Mouse (Mus musculus) hematopoietic stem cell, adult 5-6 weeks (primary cell): ENCODE measurements at regions not wholly inside any gene's neighbourhood (a gene's known extent, or its start where the extent isn't known, plus 50 kb on each side); places are given as distances from the start of the nearest gene placed in this dataset.

ENCODE experiments used
- ATAC-seq, 2 experiments: fragments of 125-278 bp in 1 of 2; replicated peaks in 1 of 2; 2 replicates each; pipeline ENCODE4 v1.8.0; 2016 to 2017; ENCODE audit warnings: inconsistent platforms in 2 of 2, mild to moderate bottlenecking in 2 of 2, moderate number of reproducible peaks in 2 of 2, low read depth in 1 of 2, moderate TSS enrichment in 1 of 2; ENCODE audit not compliant: low FRiP score in 2 of 2, poor library complexity in 2 of 2, severe bottlenecking in 2 of 2, insufficient read depth in 1 of 2, low TSS enrichment in 1 of 2

DNA sequence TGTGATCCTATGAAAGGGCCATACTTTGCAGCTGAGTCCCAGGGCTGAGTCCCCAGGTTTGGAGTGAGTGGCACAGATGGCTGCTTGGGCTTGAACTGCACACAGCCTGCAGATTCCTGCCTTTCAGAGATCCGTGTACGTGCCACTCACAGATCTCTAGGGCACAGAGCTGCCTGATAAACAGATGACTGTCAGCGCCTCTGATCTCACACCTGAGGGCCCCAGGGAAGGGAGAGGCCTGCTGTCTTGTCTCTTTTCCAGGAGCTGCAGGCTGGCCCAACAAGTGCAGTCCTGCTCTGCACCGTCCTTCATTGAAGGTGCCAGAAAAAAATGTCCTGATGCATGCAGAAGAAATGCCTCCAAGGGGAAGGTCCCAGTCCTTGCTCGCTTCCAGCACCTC, 579.5 kb downstream of the Insc start:
- no peak for ATAC-seq

DNA sequence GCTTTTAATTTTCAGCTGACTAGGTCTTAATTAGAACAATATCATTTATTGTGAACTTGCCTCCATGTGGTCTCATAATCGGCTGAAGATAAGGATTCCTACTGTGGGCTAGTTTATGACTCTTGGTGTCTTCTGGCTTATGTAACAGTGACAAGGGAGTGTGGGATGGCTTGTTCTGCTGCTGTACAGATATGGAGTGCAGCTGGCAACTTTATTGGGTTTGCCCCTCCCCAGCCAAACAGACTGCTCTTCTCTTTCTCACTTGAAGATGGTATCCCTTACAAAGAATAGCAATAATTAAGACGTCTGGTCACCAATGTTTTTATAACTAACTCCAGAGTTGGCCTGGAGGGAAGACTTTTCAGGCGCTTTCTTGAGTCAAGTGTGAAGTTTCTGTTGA, 584.8 kb downstream of the Insc start:
- ATAC-seq = no peak

DNA sequence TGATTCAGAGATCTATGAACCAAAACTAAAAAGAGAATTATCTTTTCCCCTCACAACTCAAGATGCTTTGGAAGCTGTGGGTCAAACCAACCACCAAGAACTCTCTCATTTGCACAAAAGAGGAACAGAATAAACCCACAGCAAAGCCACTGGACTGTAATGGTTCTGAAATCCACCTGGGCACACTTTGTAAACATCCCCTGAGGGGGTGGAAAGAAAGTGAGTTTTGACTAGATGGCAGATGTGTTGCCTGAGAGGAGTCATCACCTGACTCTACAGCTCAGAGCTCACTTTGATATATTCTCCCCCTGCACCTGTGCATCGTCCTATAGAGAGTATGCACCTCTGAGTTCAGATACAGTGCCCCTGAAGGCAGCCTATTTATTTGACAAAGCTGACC, 588.2 kb downstream of the Insc start:
- ATAC-seq = no peak

DNA sequence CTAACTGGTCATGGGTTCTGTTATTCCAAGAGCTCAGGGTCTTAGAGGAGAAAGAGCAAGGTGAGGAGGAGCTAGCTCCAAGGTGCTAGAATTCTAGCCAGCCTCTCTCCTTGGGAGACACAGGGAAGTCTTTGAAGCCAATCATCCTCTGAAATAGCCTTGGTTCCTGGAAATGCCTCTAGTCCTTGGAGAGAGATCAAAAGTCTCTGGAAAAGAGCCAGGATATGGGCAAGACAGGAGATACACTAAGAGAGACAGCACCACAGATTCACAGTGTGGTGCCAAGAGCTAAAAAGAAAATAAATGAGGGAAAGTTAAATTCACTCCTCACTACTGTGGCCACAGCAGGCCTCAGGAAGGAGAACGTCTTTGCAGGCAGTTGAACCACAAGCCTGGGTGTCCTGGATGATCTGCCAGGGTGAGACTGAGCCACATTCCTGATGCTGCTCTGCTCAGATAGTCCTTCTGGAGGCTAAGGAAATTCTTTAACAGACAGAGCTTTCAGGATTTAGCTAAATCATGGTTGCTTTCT, 589.6 kb downstream of the Insc start:
- ATAC-seq = no peak

DNA sequence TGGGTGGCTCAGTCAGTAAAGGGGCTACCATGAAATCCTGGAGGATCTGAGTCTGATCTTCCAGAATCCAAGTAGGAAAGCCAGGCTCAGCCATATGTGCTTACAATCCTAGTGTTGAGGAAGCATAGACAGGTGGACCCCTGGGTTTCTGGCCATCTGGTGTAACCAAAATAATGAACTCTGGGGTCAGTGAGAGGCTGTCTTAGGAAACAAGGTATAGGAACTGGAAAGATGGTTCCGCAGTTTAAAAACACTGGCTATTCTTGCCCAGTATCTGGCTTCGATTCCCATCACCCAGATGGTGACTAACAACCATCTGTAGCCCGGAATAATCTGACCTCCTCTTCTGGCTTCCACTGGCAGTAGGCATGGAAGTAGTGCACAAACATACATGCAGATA, 591.6 kb downstream of the Insc start:
- ATAC-seq = no peak

DNA sequence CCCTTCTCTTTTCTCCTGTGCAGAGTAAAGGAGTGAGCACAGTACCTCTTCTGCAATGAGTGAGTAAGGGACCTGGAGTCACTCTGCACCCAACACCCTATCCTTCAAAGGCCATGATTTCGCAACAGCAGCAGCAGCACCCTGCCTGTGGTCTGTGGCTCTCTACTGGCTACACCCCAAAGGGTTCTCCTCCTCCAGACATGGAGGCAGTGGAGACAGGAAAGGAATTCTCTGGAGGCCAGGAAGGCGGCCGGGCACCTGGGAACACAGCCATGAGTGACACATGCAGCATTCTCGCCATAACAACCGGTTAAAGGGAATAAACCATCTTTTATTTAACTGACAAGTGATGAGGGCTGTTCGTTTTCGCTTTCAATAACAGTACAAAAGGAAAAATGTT, 596.7 kb downstream of the Insc start:
- ATAC-seq = no peak

DNA sequence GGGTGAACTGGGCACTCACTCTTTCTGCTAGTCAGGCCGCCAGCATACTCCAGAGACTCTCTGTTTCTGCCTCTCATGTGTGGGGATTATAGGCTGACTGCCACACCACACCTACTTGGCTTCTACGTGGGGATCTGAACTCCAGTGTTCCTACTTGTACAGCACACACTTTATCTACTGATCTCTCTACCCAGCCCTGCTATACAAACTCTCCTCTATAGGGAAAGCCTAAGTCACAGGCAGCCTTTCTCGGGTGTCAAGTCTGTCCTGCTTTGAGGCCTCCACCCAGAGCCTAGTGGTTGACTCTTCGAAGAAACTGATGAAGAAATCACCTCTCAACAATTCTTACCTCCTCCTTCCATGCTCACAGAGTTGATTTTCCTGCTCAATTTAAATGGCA, 597.5 kb downstream of the Insc start:
- no peak for ATAC-seq

DNA sequence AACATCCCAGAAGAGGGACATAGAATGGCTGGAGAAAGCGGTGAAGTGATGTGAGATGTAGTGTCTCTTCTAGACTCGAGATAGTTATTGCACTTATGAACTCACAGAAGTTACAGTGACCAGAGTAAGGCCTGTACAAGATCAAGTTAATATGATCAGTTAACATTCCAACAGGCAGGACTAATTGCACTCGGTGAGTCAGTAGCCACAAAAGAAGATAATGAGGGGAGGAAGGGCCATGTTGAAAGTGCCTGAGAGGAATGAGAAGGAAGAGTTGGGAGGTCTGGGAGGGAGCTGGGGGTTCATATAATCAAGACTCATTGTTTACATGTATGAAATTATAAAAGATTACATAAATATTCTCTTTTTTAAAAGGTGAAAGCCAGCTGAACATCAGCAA, 602.3 kb downstream of the Insc start:
- ATAC-seq = no peak

DNA sequence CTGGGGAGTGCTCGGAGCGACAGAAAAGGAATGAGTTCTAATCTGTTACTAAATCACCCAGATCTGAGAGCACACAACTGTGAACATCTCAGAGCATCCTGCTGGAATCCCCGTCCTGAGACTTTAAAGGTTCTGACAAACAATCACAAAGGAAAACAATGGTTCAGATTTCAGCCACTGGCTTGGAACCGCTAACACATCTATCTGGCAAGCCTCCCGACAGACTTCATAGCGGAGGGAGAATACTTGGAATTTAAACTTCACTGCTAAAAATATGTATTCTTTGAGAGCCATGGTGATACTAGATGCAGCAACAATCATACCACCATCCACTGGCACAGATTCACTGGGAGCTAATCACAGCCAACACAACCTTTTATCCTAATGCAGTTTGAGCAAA, 615.2 kb downstream of the Insc start:
- ATAC-seq = no peak

DNA sequence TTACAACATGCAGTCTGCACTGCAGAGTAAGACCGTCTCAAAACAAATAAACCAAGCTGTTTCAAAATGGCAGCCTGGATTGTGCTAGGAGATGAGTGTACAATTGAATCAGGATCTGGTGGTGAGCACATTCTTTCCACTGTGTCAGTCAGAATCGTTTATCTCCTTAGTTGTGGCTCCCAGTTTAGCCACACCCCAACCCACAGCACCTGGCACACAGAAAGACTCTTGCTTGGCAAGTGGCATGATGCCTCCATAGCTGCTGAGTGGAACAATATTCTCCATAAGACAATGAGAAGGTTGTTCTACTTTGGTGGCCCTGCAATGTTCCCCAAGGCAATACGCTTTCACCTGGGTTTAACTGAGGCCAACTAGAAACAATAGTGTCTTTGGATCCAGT, 616.6 kb downstream of the Insc start:
- ATAC-seq = no peak

DNA sequence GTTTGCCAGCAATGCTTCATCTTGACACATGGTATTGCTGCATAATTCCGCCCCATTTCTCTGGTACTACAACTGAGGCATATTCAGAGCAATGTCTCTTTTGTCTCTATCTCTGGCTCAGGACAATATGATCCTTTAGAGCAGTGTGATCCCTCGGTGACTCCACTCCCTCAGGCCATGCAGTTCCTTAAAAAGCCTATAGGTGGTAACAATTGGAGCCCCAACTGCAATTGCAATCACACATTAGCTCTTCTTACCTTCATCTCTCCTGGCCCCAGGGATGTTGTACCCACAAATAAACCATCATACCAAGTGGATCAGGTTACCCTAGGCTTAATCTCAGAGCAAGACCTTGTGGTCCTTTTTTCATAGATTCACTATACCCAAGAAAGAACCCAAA, 618.6 kb downstream of the Insc start:
- ATAC-seq = no peak

DNA sequence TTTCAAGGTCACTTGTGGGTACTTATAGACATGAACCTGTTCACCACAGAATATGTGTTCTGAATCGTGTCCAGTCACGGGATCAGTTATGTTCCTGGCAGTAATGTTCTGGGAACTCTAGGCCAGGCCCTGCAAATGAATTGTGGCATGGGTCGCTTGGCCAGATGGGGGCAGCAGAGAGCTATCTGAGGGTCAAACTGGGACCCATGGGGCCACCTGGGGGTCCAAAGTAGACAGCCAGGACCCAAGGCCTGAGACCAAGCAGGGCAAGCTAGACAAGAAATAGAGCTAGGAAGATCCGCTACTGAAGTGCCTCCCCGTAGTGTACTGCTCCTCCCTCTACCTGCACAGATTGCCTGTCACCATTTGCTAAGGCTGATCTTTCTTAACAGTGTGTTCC, 623.4 kb downstream of the Insc start:
- peak; percentile 53 to 64 for ATAC-seq

DNA sequence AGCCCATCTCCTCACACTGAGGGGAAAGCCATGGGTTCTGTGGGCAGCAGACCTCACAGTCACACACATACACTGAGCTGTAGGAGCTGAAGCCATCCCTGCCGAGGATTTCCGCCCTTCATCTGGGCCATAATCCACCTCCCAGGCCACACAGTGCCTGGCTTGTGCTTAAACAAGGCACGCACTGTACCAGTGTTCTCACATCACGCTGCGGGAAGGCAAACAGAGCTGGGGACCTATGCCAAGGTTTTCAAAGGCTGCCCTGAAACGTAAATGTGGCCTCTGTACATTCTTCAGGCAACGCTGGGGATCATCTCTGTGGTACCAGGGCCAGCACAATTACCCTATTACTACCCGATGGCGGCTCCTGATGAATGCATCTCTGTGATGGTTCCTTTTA, 627.6 kb downstream of the Insc start:
- no peak for ATAC-seq

DNA sequence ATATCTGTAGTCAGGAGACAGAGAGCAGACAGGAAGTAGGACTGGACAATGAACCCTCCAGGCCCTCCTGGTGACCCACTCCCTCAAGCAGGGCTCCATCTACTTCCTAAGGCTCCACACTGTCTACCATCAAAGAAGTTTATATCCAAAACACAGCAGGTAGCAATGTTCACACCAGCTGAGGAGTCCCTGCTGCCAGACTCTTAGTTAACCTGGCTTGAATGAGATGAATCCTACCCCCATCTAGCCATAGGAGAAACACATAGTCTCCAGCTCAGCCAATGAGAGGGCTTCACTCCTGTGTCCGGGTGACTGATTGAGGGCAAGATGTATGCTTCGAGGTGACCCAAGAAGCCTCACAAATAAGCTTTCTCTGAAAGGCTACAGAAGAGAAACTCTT, 629.4 kb downstream of the Insc start:
- no peak for ATAC-seq

DNA sequence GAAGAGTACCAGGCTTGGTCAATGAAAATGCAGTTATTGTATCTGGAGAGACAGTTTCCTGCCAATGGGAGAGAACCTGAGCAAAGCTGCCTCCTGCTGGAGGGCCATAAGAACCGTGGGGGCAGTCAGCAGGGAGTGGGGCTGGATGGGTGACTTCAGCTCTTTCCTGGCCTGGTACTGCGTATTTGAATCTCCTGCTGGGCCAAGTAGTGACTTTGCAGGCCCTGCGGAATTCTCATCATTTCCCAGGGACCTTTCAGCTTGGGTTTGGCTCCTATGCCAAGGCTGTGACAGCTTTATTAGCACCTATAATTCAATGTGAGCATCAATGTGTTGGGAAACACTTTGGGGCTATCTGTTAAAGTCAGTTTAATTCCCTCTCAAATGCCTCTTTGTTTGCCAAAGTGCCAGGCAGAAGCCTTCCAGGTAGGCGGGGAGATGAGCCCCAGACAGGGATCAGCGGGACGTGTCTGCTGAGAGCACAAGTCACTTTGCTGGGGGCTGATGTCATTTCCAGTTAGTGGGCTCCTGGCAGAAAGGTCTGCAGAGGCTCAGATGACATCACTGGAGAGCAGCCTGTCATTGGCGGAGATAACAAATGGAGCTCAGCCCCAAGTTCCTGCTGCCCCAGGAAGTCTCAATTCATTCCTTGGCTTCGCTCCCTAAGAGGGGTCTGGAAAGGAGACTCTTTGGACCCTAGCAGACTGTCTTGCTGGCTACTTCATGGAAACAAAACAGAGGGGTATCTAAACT, 630.5 kb downstream of the Insc start:
- no peak for ATAC-seq

DNA sequence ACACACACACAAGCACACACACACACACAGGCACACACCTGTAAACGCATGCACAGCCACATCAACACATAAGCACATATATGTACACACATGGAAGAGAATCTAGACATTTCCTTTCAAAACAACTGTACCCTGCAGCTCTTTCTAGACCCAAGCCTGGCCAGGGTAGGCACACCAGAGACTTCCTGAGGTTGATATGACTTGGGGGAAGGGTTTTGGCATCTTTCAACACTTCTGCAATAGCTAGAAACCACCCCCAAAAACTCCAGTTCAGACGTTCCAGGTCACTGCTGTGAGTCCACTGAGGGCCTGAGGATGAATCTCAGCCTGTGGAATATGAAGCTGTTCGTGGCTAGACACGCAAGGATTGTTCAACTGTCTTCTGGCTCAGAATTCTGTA, 632.6 kb downstream of the Insc start:
- ATAC-seq = peak; percentile 48 to 60; a peak in 2 of 4 replicates

DNA sequence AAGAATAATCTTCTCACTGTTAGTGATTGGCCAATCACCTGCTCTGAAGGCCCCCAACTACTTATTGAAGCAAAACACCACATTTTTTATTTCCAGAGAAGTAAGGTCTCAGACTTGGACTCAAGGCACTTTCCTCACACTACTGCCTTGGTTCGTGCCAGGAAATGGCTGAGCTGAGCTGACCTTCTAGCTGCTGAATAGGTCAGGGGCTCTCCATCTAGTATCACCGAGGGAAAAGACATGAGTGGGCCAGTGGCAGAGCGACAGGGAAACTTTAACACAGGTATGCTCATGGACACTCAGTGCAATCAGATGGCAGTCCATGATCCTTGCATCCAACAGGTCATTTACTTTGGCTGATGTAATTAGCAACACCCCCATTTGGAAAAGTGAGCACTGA, 635.3 kb downstream of the Insc start:
- no peak for ATAC-seq

DNA sequence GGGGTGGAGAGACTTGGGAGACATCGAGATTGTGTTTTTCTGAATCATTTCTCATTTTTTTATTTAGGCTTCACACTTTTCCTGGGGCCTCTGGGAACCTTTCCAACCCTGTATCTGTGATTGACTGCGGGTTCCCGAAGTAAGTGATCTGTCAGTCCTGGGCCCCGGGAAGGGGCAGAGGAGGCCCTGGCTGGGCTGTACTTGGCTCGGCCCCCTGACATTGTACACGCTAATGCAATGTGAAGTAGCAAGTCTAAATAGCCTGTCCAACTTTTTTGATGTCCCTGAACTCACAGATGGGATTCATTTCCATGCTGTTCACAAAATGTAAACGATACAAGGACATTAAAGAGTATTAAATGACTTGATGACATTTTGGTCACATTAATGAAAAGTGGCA, 636.1 kb downstream of the Insc start:
- peak in 1 of 2 experiments; percentile 43; a peak in 1 of 4 replicates for ATAC-seq

DNA sequence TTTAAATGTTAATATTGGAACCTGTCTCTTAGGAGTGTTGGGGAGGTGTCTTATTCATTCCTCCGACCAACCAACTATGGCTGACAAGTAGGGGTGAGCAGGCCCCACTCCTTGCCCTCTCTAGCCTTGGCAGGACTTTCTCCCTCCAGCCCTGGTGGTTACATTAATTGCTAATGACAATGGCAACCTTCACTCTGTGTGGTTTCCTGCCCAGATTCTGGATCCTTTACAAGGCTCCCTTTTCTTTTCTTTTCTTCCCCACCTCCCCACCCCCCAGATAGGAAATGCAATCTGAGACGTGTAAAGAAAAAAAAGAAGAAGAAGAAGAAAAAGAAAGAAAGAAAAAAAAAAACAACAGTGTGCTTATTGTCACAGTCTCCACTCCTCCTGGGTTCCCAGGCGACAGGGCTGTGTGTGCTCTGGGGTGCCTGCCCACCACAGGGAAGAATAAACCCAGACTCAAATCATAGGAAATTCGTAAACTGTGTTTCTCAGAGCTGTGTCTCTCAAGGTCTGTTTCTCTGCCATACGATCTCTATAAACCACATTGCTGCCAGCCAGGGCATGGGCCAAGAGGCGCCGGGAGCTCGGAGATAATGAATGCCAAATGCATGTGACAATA, 637.6 kb downstream of the Insc start:
- no peak for ATAC-seq
